Mouse (Mus musculus): ENCODE data around the gene Hoxb7. TPM values are rescaled to one million over a fixed set of nuclear protein-coding genes. Genes with fewer than 3 reads are reported as not detected.

Hoxb7 gene
- polyA plus RNA-seq, 1 experiment from 2014 or later: 58.6 TPM

GRCm38 (mm10) chr11:96281396-96281795 lies 5.0 kb upstream of the Hoxb7 start:
- H3K9ac ChIP-seq (ENCODE audit: low read depth, low read length): peak overlapping the region; percentile 99
- no peaks in the 10 kb centered on the region for H3K27me3 ChIP-seq (ENCODE audit: control insufficient read depth, insufficient read depth, low read length)
- H3K4me3 ChIP-seq (ENCODE audit: low read length): peak overlapping the region; percentile 53
- peak overlapping the region; percentile 80 for H3K27ac ChIP-seq (ENCODE audit: low read depth, low read length)
- H3K36me3 ChIP-seq (ENCODE audit: control insufficient read depth, insufficient read depth, low read length): no peaks in the 10 kb centered on the region
- H3K4me2 ChIP-seq (replicated peaks; ENCODE audit: low read depth, low read length): peak overlapping the region; percentile 95
- H3K9me3 ChIP-seq (ENCODE audit: control insufficient read depth, low read length): no peaks in the 10 kb centered on the region
- 4% methylated on average over 18 of the region's 18 CpGs for WGBS
- no peak for ATAC-seq (ENCODE audit: low FRiP score, low TSS enrichment)
- H3K4me1 ChIP-seq (ENCODE audit: control insufficient read depth, insufficient read depth, low read length): peaks cover 32% of the 10 kb centered on the region

DNA sequence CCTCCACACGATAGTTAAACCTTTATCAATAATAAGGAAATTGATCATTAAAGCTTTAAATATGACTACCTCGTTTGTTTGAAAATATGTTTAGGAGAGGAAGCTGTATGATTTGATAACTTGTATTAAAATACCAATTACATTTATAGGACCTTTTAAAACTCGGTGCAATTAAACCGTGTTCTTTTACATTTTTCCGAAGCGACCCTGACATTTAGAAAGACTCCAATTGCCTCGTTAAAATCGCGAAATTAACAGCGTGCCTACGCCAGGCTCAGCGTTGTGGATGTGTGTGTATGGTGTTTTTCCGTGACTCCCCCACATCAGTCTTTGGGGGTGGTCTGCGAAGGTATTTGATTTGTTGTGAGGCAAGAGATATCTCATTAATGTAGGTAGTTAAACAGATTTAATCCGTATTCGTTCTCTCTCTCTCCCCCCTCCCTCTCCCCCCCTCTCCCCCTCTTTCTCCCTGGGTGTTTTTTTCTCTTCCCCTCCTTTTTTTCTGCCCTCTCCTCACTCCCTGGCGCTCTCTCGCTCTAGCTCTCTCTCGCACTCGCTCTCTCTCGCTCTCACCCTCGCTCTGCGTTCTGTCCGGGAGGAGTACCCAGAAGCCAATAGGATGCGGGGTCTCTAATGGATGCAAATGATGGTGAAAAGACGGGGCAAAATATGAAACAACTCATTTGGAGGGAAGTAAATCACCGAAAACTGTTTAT lies 4.4 kb upstream of the Hoxb7 start, which contains the start of gene Hoxb8:
Gene Hoxb8, plus strand, starts transcription at position 51 of the 716 bp plus-strand sequence.
- Histone ChIP-seq H3K9me3 (ENCODE audit: control insufficient read depth, low read length) (no peaks in the 10 kb centered on the region), H3K27ac (ENCODE audit: low read depth, low read length) (peak within 1 kb of the TSS; percentile 100), H3K4me3 (ENCODE audit: low read length) (peak within 1 kb of the TSS; percentile 53), H3K36me3 (ENCODE audit: control insufficient read depth, insufficient read depth, low read length) (no peaks in the 10 kb centered on the region), H3K4me1 (ENCODE audit: control insufficient read depth, insufficient read depth, low read length) (peaks cover 27% of the 10 kb centered on the region), H3K27me3 (ENCODE audit: control insufficient read depth, insufficient read depth, low read length) (no peaks in the 10 kb centered on the region), H3K9ac (ENCODE audit: low read depth, low read length) (peak within 1 kb of the TSS; percentile 99), H3K4me2 (replicated peaks; ENCODE audit: low read depth, low read length) (peak within 1 kb of the TSS; percentile 95)
- WGBS: under 1% methylated on average over 27 of the region's 27 CpGs
- no peak for ATAC-seq (ENCODE audit: low FRiP score, low TSS enrichment)

- H3K27ac ChIP-seq (ENCODE audit: low read depth, low read length): peak overlapping the region; percentile 100
- H3K36me3 ChIP-seq (ENCODE audit: control insufficient read depth, insufficient read depth, low read length): no peaks in the 10 kb centered on the region
- under 1% methylated on average over 49 of the region's 49 CpGs for WGBS
- H3K9ac ChIP-seq (ENCODE audit: low read depth, low read length): peak overlapping the region; percentile 99
- no peaks in the 10 kb centered on the region for H3K9me3 ChIP-seq (ENCODE audit: control insufficient read depth, low read length)
- peak overlapping the region; percentile 53 for H3K4me3 ChIP-seq (ENCODE audit: low read length)
- peak overlapping the region; percentile 95 for H3K4me2 ChIP-seq (replicated peaks; ENCODE audit: low read depth, low read length)
- H3K4me1 ChIP-seq (ENCODE audit: control insufficient read depth, insufficient read depth, low read length): peaks cover 25% of the 10 kb centered on the region
- no peaks in the 10 kb centered on the region for H3K27me3 ChIP-seq (ENCODE audit: control insufficient read depth, insufficient read depth, low read length)
- no peak for ATAC-seq (ENCODE audit: low FRiP score, low TSS enrichment)
Observed at GRCm38 (mm10) chr11:96282795-96283430, 3.5 kb upstream of the Hoxb7 start.

DNA sequence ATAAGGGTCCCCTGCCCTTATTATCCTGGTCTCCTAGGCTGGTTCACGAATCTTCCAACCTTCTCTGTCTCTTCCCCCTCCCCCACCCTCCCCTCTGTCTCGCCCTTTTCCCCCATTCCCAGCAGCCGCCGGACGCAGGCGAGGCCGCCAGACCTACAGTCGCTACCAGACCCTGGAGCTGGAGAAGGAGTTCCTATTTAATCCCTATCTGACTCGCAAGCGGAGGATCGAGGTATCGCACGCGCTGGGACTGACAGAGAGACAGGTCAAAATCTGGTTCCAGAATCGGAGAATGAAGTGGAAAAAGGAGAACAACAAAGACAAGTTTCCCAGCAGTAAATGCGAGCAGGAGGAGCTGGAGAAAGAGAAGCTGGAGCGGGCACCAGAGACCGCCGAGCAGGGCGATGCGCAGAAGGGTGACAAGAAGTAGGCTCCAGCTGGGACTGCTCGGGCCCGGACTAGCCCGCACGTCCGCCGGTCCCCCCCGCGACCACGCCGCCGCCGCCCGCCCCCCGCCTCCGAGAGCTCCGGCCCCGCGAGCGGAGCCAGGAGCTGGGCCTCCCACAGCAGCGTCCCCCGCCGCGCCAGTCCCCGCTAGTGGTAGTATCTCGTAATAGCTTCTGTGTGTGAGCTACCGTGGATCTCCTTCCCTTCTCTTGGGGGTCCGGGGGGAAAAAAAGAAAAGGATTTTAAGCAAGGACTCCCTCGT lies 2.2 kb upstream of the Hoxb7 start:
- ATAC-seq (ENCODE audit: low FRiP score, low TSS enrichment): no peak
- under 1% methylated on average over 49 of the region's 49 CpGs for WGBS
- Histone ChIP-seq H3K4me2 (replicated peaks; ENCODE audit: low read depth, low read length) (peak overlapping the region; percentile 95), H3K36me3 (ENCODE audit: control insufficient read depth, insufficient read depth, low read length) (no peaks in the 10 kb centered on the region), H3K27ac (ENCODE audit: low read depth, low read length) (peak overlapping the region; percentile 100), H3K4me3 (ENCODE audit: low read length) (peak overlapping the region; percentile 53), H3K9me3 (ENCODE audit: control insufficient read depth, low read length) (no peaks in the 10 kb centered on the region), H3K9ac (ENCODE audit: low read depth, low read length) (peak overlapping the region; percentile 99), H3K4me1 (ENCODE audit: control insufficient read depth, insufficient read depth, low read length) (peaks cover 27% of the 10 kb centered on the region), H3K27me3 (ENCODE audit: control insufficient read depth, insufficient read depth, low read length) (no peaks in the 10 kb centered on the region)

- H3K4me2 ChIP-seq (replicated peaks; ENCODE audit: low read depth, low read length): peak overlapping the region; percentile 95
- H3K4me3 ChIP-seq (ENCODE audit: low read length): peak overlapping the region; percentile 53
- no peaks in the 10 kb centered on the region for H3K27me3 ChIP-seq (ENCODE audit: control insufficient read depth, insufficient read depth, low read length)
- H3K27ac ChIP-seq (ENCODE audit: low read depth, low read length): peak overlapping the region; percentile 100
- peaks cover 26% of the 10 kb centered on the region for H3K4me1 ChIP-seq (ENCODE audit: control insufficient read depth, insufficient read depth, low read length)
- under 1% methylated on average over 36 of the region's 37 CpGs for WGBS
- H3K9ac ChIP-seq (ENCODE audit: low read depth, low read length): peak overlapping the region; percentile 99
- ATAC-seq (ENCODE audit: low FRiP score, low TSS enrichment): peak; percentile 91
- H3K9me3 ChIP-seq (ENCODE audit: control insufficient read depth, low read length): no peaks in the 10 kb centered on the region
- H3K36me3 ChIP-seq (ENCODE audit: control insufficient read depth, insufficient read depth, low read length): no peaks in the 10 kb centered on the region
Observed at GRCm38 (mm10) chr11:96284774-96285734, 1.4 kb upstream of the Hoxb7 start.

DNA sequence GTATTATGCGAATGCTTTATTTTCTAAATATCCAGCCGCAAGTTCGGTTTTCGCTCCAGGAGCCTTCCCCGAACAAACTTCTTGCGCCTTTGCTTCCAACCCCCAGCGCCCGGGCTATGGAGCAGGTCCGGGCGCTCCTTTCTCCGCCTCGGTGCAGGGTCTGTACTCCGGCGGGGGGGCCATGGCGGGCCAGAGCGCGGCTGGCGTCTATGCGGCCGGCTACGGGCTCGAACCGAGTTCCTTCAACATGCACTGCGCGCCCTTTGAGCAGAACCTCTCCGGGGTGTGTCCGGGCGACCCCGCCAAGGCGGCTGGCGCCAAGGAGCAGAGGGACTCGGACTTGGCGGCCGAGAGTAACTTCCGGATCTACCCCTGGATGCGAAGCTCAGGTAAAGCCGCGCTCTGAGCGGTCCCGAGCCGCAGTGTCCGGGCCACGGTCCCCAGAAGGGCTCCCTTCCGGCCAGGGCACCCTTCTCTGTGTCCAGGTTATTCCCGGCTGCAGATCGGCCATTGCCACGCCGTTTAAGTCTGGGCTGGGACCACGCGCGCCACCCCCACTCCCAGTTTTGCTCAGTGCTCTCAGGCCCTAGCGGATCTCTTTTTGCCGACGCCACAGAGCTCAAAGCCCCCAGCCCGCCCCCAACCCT lies 439 bp downstream of the Hoxb7 start:
- Histone ChIP-seq H3K4me2 (replicated peaks; ENCODE audit: low read depth, low read length) (peak overlapping the region; percentile 95), H3K9ac (ENCODE audit: low read depth, low read length) (peak overlapping the region; percentile 99), H3K27ac (ENCODE audit: low read depth, low read length) (peak overlapping the region; percentile 100), H3K36me3 (ENCODE audit: control insufficient read depth, insufficient read depth, low read length) (no peaks in the 10 kb centered on the region), H3K27me3 (ENCODE audit: control insufficient read depth, insufficient read depth, low read length) (no peaks in the 10 kb centered on the region), H3K9me3 (ENCODE audit: control insufficient read depth, low read length) (no peaks in the 10 kb centered on the region), H3K4me3 (ENCODE audit: low read length) (peak overlapping the region; percentile 53), H3K4me1 (ENCODE audit: control insufficient read depth, insufficient read depth, low read length) (peaks cover 34% of the 10 kb centered on the region)
- WGBS: under 1% methylated on average over 55 of the region's 55 CpGs
- ATAC-seq (ENCODE audit: low FRiP score, low TSS enrichment): 0 out of 2 replicates have a peak, but pooled peaks have one; percentile 7

DNA sequence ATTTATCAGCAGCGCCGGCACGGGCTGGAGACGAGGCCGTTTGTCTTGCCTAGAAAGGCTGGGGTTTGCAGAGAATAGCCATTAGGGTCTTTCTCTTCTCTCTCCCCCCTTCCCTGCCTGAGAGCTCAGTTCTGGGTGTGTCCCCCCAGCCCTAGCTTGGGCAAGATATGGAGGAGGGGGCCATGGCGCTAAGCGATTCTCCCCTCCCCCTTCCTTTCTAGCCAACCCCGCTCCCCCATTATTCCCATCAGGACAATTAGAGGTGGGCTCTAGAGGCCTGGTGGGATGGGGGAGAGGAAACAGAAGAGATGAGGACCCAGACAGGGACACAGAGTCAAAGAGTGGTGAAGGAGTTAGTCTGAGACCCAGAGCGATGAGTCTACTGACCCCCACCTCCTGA lies 988 bp downstream of the Hoxb7 start:
- no peaks in the 10 kb centered on the region for H3K36me3 ChIP-seq (ENCODE audit: control insufficient read depth, insufficient read depth, low read length)
- H3K9ac ChIP-seq (ENCODE audit: low read depth, low read length): peak overlapping the region; percentile 99
- H3K4me2 ChIP-seq (replicated peaks; ENCODE audit: low read depth, low read length): peak overlapping the region; percentile 95
- no peaks in the 10 kb centered on the region for H3K27me3 ChIP-seq (ENCODE audit: control insufficient read depth, insufficient read depth, low read length)
- ATAC-seq (ENCODE audit: low FRiP score, low TSS enrichment): no peak
- H3K4me1 ChIP-seq (ENCODE audit: control insufficient read depth, insufficient read depth, low read length): peaks cover 36% of the 10 kb centered on the region
- WGBS: 0% methylated on average over 9 of the region's 9 CpGs
- peak overlapping the region; percentile 100 for H3K27ac ChIP-seq (ENCODE audit: low read depth, low read length)
- peak overlapping the region; percentile 53 for H3K4me3 ChIP-seq (ENCODE audit: low read length)
- H3K9me3 ChIP-seq (ENCODE audit: control insufficient read depth, low read length): no peaks in the 10 kb centered on the region

Measured in kidney, embryonic 14.5 days (tissue).